Mouse (Mus musculus) spleen, adult 2 months (tissue): Measurements from ENCODE around the gene Cdh8. TPM values are rescaled to one million over a fixed set of nuclear protein-coding genes. Genes with fewer than 3 reads are reported as not detected.

Source experiments
- DNase-seq, 2 experiments: peaks; one replicate each; pipeline versions ENCODE4 v3.0.0 to v3.0.0-alpha.2; 2012 to 2021; ENCODE audit warnings: low spot score in 2 of 2, low read depth in 1 of 2
- H3K27ac ChIP-seq: fragments of 200-500 bp; 2 replicates; pipeline ENCODE4 v1.5.1; 2012; ENCODE audit warnings: low read length, inconsistent platforms; ENCODE audit not compliant: insufficient read depth
- H3K27me3 ChIP-seq: fragments of 200-500 bp; 2 replicates; pipeline ENCODE4 v1.6.1; 2012; ENCODE audit warnings: mild to moderate bottlenecking, moderate library complexity, low read length, inconsistent platforms; ENCODE audit not compliant: control insufficient read depth, insufficient read depth
- H3K36me3 ChIP-seq: fragments of 200-500 bp; 2 replicates; pipeline ENCODE4 v1.6.1; 2012; ENCODE audit warnings: mild to moderate bottlenecking, low read length, inconsistent platforms; ENCODE audit not compliant: control insufficient read depth, insufficient read depth
- H3K4me1 ChIP-seq: fragments of 200-500 bp; 2 replicates; pipeline ENCODE4 v1.6.1; 2011; ENCODE audit warnings: inconsistent platforms; ENCODE audit not compliant: control insufficient read depth, insufficient read depth, insufficient read length
- H3K4me3 ChIP-seq: fragments of 200-500 bp; 2 replicates; pipeline ENCODE4 v1.5.1; 2011; ENCODE audit warnings: mild to moderate bottlenecking, inconsistent platforms; ENCODE audit not compliant: insufficient read depth, insufficient read length; ENCODE audit errors: extremely low read depth
- CTCF ChIP-seq: fragments of 200-500 bp; IDR thresholded peaks from 2 replicates; pipeline ENCODE4 v1.5.1; 2011; ENCODE audit warnings: mild to moderate bottlenecking, inconsistent platforms; ENCODE audit not compliant: insufficient read depth, insufficient read length, insufficient replicate concordance; ENCODE audit errors: extremely low read depth
- POLR2A ChIP-seq: fragments of 200-500 bp; IDR thresholded peaks from 2 replicates; pipeline ENCODE4 v1.6.1; 2011; ENCODE audit warnings: low read depth, low read length, inconsistent platforms
- WGBS: fragments of 180-500 bp; shearing (Covaris S2); methylation state at CpG from one replicate; pipeline ENCODE4 v1.1.7; 2018; 5-methylcytosine and 5-hydroxymethylcytosine counted together
- polyA plus RNA-seq: library from polyadenylated mRNA; depleted of rRNA; stranded (reverse); fragments of >200 nt; gene quantifications from 2 replicates; pipeline ENCODE4 v1.2.3, GENCODE M21; 2012

The Cdh8 gene
- polyA plus RNA-seq, 1 experiment = 0.85 TPM

DNA sequence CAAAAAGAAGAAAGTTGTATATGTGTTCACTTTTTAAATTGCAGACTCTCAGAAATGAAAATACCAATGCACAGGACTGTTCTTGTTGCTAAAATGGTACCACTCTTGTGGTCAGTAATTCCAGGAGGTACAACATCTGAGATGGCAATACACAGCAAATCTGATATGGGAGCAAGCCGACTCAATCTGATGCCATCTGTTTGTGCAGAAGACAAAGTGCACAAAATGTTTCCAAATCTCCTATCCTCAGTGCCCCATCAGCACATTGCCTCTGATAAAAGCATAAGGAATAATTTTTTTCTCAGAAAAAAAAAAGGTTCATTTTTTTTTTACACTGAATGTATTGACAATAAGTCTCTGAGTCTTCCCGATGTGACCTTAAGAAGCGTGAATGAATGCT, 62.3 kb downstream of the Cdh8 start:
- no peak overlapping the region for H3K27ac ChIP-seq
- no peak overlapping the region for H3K4me3 ChIP-seq
- no peaks in the 10 kb centered on the region for H3K27me3 ChIP-seq
- H3K4me1 ChIP-seq = no peaks in the 10 kb centered on the region
- TF ChIP-seq POLR2A = no peak
- TF ChIP-seq CTCF = no peak
- WGBS = 88% methylated on average over 3 of the region's 3 CpGs
- DNase-seq = no peak
- H3K36me3 ChIP-seq = no peaks in the 10 kb centered on the region

DNA sequence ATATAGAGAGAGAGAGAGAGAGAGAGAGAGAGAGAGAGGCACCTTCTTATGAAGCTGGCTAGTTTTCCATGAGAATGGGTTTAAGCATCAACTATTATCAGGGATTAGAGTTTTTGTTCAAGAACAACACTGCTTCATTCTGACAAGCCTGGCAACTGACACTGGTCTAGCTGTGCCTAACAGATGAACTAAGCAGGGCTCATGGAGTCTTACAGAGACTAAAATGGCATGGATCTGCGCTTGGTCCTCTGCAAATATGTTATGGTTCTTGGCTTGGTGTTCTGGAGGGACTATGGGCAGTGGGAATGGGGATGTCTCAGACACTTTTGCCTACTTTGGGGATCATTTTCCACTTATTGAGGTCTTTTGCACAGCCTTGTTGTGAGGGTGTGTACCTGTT, 63.0 kb downstream of the Cdh8 start:
- Histone ChIP-seq H3K4me3 (no peak overlapping the region), H3K4me1 (no peaks in the 10 kb centered on the region), H3K36me3 (no peaks in the 10 kb centered on the region), H3K27me3 (no peaks in the 10 kb centered on the region), H3K27ac (no peak overlapping the region)
- no peak for DNase-seq
- TF ChIP-seq CTCF (no peak), POLR2A (no peak)
- 50% methylated on average over 1 of the region's 1 CpGs for WGBS

- DNase-seq = no peak
- Histone ChIP-seq H3K27ac (no peak overlapping the region), H3K4me3 (no peak overlapping the region), H3K36me3 (no peaks in the 10 kb centered on the region), H3K4me1 (no peaks in the 10 kb centered on the region), H3K27me3 (no peaks in the 10 kb centered on the region)
- TF ChIP-seq CTCF = no peak
- TF ChIP-seq POLR2A = no peak
These were observed 66.8 kb downstream of the Cdh8 start for GRCm38 (mm10) chr8:99349456-99349855.

DNA sequence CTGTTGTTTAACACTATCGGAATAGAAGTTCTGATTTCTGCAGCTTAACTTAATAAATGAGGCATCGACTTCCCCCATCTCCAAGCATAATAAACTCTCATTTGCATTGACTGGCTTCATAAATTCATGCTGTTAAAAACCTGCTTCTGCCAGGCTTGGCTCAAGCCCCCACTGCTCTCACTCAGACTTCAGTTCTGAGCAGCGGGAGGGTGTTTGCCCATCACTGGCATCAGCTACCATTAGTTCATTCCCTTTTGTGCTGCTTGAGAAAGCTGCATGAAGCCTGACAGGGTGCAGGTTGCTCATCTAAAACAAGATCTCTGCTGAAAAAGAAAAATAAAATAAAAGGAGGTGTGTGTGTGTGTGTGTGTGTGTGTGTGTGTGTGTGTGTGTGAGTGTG, 67.7 kb downstream of the Cdh8 start:
- Histone ChIP-seq H3K36me3 (no peaks in the 10 kb centered on the region), H3K27me3 (no peaks in the 10 kb centered on the region), H3K4me3 (no peak overlapping the region), H3K4me1 (no peaks in the 10 kb centered on the region), H3K27ac (no peak overlapping the region)
- TF ChIP-seq POLR2A (no peak), CTCF (no peak)
- no peak for DNase-seq
- 80% methylated on average over 3 of the region's 3 CpGs for WGBS

GRCm38 (mm10) chr8:99339310-99339709, 77.0 kb downstream of the Cdh8 start:
- no peak overlapping the region for H3K4me3 ChIP-seq
- H3K27me3 ChIP-seq = no peaks in the 10 kb centered on the region
- H3K36me3 ChIP-seq = no peaks in the 10 kb centered on the region
- DNase-seq = no peak
- TF ChIP-seq POLR2A = no peak
- TF ChIP-seq CTCF = no peak
- H3K4me1 ChIP-seq = no peaks in the 10 kb centered on the region
- no peak overlapping the region for H3K27ac ChIP-seq
- 71% methylated on average over 1 of the region's 1 CpGs for WGBS

GRCm38 (mm10) chr8:99327559-99327958, 88.7 kb downstream of the Cdh8 start:
- TF ChIP-seq CTCF = no peak
- no peak for TF ChIP-seq POLR2A
- 76% methylated on average over 5 of the region's 5 CpGs for WGBS
- Histone ChIP-seq H3K36me3 (no peaks in the 10 kb centered on the region), H3K27me3 (no peaks in the 10 kb centered on the region), H3K27ac (no peak overlapping the region), H3K4me1 (no peaks in the 10 kb centered on the region), H3K4me3 (no peak overlapping the region)
- no peak for DNase-seq

DNA sequence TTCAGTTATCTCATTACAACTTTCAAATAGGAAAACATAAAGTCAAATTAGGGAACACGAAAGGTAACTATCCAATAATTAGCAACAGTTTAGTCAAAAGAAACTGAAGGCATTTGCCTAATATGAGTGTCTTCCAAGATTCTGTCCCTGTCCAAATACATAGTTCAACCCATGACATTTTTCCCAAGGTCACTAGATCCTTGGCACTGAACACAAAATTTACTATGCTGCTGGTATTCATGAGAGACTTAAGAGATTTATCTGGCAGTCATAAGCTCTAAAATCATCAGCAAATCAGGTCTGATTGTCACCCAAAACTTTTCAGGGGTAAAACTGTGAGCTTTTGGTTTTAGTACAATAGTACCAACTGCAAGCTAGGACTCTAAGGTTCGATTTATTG, 101.7 kb downstream of the Cdh8 start:
- Histone ChIP-seq H3K4me3 (no peak overlapping the region), H3K4me1 (no peaks in the 10 kb centered on the region), H3K27ac (no peak overlapping the region), H3K27me3 (no peaks in the 10 kb centered on the region), H3K36me3 (no peaks in the 10 kb centered on the region)
- DNase-seq = no peak
- TF ChIP-seq CTCF (no peak), POLR2A (no peak)
- WGBS = 76% methylated on average over 2 of the region's 2 CpGs
